Mouse (Mus musculus) erythroid progenitor cell, adult 5-6 weeks (primary cell): ENCODE measurements around the gene Dll1. TPM values are rescaled to one million over a fixed set of nuclear protein-coding genes. Genes with fewer than 3 reads are reported as not detected.

Experiments
- ATAC-seq: replicated peaks from 2 replicates; pipeline ENCODE4 v1.8.0; 2016; ENCODE audit warnings: moderate number of reproducible peaks, mild to moderate bottlenecking, moderate TSS enrichment, inconsistent platforms; ENCODE audit not compliant: poor library complexity, low FRiP score, severe bottlenecking
- total RNA-seq, 2 experiments: library from RNA; stranded (forward) in 1 of 2; stranded (reverse) in 1 of 2; fragments of 150-400 nt in 1 of 2; fragments of 186-747, 209-891 nt in 1 of 2; gene quantifications; 2 replicates each; pipeline versions ENCODE4 v1.2.3 to v1.2.4; 2015 to 2017; ENCODE audit warnings: low replicate concordance in 2 of 2

Gene Dll1
- total RNA-seq, 2 experiments from 2014 or later: not detected

- ATAC-seq: no peak
Measured at GRCm38 (mm10) chr17:15380641-15381051, 4.0 kb upstream of the Dll1 start.

GRCm38 (mm10) chr17:15379741-15380526 lies 3.3 kb upstream of the Dll1 start:
- ATAC-seq: no peak

- ATAC-seq: no peak
Measured at GRCm38 (mm10) chr17:15378413-15379109, 1.9 kb upstream of the Dll1 start.

GRCm38 (mm10) chr17:15377901-15378300 lies 1.2 kb upstream of the Dll1 start:
- no peak for ATAC-seq

- ATAC-seq: no peak
Measured at GRCm38 (mm10) chr17:15375701-15376493, 775 bp downstream of the Dll1 start.

GRCm38 (mm10) chr17:15375224-15375623 lies 1.4 kb downstream of the Dll1 start:
- ATAC-seq: no peak

GRCm38 (mm10) chr17:15374321-15375141 lies 2.1 kb downstream of the Dll1 start:
- ATAC-seq: no peak

- no peak for ATAC-seq
Measured at GRCm38 (mm10) chr17:15372931-15373652, 3.6 kb downstream of the Dll1 start.

- no peak for ATAC-seq
Measured at GRCm38 (mm10) chr17:15371967-15372835, 4.5 kb downstream of the Dll1 start.

- no peak for ATAC-seq
Measured at GRCm38 (mm10) chr17:15370401-15370800, 6.3 kb downstream of the Dll1 start.

GRCm38 (mm10) chr17:15365650-15366049 lies 11.0 kb downstream of the Dll1 start:
- no peak for ATAC-seq

- no peak for ATAC-seq
Measured at GRCm38 (mm10) chr17:15363656-15364055, 13.0 kb downstream of the Dll1 start.

- ATAC-seq: no peak
Measured at GRCm38 (mm10) chr17:15357071-15357470, 19.6 kb downstream of the Dll1 start.

- ATAC-seq: no peak
Measured at GRCm38 (mm10) chr17:15356526-15356925, 20.1 kb downstream of the Dll1 start.

- no peak for ATAC-seq
Measured at GRCm38 (mm10) chr17:15355072-15355471, 21.6 kb downstream of the Dll1 start.

- ATAC-seq: no peak
Measured at GRCm38 (mm10) chr17:15354006-15354405, 22.7 kb downstream of the Dll1 start.

GRCm38 (mm10) chr17:15352869-15353610 lies 23.6 kb downstream of the Dll1 start:
- no peak for ATAC-seq
